Mouse (Mus musculus): ENCODE results near the gene Akap12.

The Akap12 gene

DNA sequence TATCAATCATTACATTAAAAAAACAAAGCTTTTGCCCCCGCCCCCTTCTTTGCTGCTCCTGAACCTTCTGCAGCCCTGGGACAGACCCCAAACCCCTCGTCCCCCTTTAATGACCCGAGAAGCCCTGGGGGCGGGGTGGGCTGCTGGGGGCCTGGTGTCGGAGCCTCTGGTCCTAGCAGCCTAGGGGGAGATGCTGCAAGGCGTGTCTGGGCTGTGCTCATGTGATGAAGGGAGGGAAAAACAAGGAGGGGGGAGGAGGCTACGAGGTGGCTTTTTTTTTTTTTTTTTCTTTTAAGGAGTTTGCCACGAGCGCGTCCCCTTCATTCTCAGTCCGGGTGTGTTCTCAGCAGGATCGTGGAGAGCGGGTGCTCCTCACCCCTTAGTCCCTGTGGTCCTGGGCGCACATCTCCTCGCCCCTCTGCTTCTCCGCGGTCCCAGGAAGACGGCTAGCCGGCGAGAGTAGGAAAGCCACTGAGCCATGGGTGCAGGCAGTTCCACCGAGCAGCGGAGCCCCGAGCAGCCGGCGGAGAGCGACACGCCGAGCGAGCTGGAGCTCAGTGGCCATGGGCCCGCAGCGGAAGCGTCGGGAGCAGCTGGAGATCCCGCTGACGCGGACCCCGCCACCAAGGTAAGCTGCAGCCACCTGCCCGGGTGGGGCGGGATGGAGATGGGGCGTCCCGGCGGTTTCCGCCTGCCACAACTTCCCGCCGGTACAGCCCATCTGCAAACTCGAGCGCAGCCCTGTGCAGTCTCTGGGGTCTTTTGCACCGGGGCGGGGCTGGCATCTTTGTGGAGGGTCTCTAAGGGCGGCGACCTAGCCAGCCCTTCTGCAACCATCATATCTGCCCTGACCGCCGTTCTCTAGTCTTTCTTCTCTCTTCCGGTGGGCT, at the start of gene Akap12:
Akap12 (plus strand) TSS at position 340 of the 890 bp plus-strand sequence.
- DNase-seq (ENCODE audit: low read depth, low spot score) = peak; percentile 56

DNA sequence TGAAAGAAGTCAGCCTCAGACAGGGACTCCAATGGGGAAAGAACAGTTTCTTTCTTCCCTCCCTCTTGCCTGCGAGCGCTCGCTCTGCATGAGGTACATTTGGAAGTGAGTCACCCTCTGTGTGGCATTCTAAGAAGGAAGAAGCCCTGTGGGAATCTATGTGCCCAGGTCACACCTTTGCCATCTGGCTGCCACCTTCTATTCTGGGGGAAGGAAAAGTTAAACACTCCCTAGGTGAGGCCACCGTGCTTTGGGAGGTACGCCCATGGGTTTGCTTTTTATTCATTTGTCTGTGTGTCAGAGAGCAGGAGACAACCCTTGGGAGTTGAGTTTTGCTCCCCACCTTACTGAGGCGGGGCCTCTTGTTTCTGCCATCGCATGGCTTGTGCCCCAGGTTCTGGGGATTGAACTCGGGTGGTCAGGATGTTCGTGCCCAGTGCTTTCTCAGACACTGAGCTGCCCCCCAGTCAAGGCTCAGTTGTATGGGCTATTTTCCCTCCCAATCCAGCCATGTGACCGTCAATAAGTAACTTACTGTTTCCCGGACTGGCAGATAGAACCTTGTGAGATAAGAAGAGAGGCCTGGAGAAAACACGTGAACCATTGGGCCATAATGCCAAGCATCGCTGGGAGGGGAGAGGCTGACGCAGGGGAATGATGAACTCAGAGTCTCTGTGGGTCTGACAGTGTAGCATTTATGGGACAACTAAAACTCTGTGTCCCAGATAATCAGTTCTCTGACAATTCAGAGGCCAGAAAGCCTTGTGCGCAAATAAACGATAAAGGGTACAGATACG, 35.4 kb upstream of the Akap12 start:
- no peak for DNase-seq (ENCODE audit: low read depth, low spot score)

DNA sequence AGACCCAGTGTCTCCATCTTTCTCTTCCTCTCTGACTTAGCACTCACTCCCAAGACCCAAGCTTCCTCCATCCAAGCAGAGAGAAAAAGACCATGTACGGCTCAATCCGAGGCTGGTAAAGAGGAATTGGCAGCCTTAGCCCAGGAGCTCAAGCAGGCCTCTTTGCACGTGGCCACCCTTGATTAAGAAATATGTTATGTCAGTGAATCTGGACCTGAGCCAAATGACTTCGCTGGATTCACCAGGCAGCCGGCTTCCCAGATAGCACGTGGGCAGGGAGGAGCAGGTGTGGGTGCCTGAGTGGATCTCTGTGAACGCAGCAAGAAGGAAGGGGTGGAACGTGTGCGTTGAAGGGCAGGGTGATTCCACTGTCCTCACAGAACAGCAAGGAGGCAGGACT, 33.1 kb upstream of the Akap12 start:
- DNase-seq (ENCODE audit: low read depth, low spot score) = no peak

DNA sequence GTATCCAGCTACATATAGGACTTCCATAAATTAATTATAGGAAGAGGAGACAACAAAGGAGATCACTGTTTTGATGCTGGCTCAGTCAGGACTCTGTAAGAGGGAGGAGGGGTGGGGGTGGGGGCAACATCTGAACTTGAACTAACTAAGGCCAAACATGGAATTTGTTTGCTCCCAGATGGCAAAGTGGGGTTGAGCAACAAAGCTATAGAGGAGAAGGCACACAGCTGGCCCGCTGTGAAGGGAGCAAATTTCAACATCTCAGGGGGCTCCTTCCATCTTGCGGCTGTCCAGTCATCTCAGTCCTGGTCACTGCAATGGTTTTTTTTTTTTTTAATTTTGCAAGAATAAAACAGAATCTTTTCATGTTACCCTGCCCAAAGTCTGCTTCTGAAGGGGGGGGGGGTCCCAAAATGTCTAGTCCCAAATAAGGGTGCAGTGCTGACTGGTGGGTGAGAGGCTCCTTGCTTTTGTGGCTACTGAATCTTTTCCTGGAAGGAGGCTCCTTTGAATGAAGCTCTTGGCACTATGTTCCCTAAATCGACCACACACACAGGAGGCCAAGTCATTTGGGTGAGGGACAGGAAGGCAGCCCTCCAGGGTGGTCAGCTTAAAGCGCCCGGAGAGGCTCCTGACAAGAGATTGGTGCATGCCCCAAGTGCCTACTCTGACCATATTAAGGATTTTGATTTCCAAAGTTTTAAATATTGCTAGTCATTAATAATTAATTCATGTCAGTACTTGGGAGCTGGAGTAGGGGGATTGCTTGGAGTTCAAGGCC, 26.2 kb upstream of the Akap12 start:
- DNase-seq (ENCODE audit: low read depth, low spot score) = no peak

DNA sequence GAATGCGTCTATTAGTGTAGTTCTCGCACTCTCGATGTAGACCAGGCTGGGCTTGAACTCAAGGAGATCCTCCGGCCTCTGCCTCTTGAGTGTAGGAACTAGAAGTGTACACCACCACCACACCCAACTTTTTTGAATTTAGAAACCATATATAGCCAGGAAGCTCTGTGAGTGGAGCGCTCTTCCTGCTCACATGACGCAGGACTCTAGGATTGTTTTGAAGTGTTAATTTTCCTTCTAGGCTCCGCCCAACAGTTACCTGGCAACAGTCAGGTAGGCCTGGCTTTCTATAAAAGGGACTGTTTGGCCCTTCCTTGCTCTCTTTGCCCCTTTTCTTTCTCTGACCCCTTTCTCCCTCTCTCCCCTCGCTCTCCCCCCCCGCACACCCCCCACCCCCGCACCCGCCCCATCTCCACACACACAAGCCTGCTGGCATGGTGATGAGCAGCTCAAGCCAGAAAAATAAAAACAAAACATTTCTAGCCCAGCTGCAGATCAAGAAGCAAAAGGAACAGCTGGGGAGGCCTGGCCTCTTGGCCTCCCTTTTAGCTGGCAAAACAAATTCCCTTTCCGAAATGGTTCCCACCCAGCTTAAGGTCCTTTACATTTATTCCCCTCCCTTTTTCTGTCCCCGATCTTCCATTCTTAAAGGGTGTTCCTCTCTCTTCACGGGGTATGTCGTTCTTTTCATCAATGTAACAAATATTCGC, 22.4 kb upstream of the Akap12 start:
- no peak for DNase-seq (ENCODE audit: low read depth, low spot score)

DNA sequence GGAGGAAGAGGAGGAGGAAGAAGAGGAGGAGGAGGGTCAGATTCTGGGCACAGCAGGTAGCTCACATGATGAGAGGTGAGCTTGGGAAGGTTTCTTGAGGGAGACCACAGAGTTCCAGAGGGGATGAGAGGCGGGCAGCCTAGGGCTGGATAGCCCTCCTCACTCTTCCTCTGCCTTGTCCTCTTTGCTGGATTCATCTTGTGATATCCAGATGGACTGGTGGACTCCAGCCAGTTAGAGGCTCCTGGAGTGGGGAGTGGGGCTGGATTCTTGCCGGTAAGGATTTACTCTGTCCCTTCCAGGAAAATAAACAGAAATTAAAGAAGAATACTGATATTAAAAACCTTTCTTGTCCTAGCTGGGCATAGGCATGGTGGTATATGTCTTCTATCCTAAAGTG, 20.4 kb upstream of the Akap12 start:
- DNase-seq (ENCODE audit: low read depth, low spot score) = no peak

DNA sequence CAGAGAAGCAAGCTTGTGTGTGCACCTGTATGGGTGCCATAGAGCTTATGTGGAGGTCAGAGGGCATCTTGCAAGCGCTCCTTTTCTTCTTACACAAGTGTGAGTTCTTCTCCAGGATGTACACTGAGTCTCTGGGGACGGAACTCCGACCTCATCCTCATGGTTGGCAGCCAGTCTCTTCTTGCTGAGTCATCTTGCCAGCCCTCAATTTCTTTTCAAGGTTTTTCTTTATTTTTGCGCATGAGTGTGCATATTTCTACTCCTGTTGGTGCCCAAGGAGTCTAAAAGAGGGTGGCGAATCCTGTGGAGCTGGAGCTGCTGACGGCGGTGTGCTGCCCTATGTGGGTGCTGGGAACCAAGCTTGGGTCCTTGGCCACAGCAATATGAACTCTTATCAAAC, 19.8 kb upstream of the Akap12 start:
- DNase-seq (ENCODE audit: low read depth, low spot score) = no peak

DNA sequence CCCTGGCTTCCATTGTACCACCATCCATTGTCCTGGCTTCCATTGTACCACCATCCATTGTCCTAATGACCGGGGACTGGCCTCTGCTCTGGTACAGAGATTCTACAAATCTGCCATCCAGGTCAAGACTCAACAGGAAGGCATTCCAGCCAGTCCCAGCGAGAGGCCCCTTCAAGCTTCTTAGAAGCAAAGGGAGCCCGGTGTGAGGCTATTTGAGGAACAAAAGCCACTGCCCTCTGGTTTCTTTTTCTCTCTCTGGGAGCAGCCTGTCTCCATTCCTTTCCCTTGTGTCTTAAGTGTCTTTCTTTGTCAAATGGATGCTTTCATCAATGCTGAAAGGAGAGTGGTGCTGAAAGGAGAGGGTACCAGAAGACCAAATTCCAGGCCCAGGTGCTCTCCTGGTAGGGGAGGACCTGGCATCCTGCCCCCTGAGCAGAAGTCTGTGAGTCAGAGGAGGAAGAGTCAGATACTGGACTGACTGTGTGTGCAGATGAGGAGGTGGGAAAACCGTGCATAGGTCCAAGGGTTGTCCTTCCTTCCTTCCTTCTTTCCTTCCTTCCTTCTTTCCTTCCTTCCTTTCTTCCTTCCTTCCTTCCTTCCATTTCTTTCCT, 16.8 kb upstream of the Akap12 start:
- DNase-seq (ENCODE audit: low read depth, low spot score) = no peak

DNA sequence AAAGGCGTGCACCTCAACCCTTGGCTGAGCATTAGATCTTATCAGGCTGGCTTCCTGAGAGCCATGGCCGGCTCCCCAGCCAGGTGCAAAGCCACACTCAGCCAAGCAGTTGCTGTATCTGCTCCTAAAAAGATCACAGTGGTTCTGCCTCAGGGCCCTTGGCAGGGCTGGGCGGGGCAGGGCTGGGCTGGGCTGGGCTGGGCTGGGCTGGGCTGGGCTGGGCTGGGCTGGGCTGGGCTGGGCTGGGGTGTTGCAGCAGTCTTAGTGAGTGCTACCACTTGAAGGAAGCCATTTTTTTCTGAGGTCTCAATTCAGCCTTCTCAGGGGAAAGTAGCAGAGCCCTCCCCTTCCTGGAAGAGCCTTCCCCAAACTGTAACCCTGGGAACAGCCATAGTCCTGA, 15.5 kb upstream of the Akap12 start:
- no peak for DNase-seq (ENCODE audit: low read depth, low spot score)

DNA sequence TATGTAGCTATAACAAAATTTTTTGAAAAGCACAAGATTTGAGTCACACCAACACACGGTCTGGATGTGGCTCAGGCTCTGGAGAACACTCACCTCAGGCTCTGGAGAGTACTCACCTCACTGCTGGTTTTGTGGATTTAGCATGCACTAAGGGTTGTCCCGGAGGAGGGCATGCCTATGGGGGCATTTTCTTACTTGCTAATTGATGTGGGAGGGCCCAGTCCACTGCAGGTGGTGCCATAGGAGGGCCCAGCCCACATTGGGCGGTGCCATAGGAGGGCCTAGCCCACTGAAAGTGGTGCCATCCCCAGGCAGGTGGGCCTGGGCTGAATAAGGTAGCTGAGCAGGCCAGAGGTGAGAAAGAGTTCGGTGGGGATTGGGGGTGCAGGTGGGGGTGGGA, 12.6 kb upstream of the Akap12 start:
- DNase-seq (ENCODE audit: low read depth, low spot score) = no peak

DNA sequence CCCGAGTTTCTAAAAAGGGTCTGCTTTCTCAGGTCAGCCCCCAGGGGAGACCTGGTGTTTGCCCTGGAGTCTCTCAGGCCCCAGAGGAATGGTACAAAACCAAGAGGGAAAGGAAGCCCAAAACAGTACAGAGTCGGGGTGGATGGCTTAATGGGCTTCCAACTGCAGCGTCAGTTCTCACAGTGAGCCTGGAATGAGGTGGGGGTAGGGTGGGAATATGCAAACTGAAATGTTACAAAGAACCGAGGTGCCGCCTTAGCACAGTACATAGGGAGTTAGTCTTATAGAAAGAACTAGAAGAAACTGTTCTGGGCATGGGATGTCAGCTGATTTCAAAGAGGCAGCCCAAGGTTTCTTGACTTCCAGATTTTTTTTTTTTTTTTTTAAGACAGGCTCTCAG, 11.7 kb upstream of the Akap12 start:
- no peak for DNase-seq (ENCODE audit: low read depth, low spot score)

DNA sequence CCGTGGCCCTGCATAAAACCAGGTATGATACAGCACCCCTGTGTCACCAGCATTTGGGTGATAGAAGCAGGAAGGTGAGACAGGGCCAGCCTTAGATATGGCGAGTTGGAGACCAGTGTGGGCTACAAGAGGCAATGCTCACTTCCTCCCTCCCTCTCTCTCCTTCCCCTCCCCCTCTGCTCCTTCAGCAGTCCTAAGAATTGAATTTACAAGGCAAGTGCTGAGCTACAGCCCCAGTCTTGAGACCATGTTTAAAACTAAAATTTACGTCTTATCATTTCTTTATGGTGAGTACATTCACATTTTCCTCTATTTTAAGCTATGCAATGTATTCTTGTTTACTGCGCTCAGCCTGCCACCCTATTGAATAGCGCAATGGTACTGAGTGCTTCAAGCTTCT, 5.3 kb upstream of the Akap12 start:
- DNase-seq (ENCODE audit: low read depth, low spot score) = no peak

DNA sequence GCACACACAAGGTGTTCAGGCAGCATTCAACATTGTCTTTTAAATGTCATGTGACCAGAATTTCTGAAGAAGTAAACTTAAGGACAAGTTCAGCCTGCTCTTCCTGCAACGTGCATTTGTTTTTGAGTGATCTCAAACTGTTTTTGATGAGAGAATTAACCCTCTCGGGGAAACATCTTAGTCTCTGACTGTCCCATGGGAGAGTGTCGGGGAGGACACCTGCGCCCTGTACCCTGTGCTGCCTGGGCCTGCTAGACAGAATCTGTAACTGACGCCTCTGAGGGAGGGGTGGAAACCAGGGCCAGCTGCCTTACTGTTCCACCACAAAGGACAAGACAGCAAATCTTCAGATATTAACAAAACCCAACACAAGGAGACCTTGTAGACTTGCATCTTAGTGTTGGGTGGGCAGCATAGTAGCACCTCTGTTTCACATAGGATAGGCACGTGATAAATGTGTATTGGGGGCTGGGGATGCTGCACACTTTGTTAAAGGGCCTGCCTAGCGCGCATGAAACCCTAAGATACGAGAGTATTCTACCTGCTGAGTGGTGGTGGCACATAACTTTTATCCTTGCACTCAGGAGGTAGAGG, 4.7 kb upstream of the Akap12 start:
- no peak for DNase-seq (ENCODE audit: low read depth, low spot score)

DNA sequence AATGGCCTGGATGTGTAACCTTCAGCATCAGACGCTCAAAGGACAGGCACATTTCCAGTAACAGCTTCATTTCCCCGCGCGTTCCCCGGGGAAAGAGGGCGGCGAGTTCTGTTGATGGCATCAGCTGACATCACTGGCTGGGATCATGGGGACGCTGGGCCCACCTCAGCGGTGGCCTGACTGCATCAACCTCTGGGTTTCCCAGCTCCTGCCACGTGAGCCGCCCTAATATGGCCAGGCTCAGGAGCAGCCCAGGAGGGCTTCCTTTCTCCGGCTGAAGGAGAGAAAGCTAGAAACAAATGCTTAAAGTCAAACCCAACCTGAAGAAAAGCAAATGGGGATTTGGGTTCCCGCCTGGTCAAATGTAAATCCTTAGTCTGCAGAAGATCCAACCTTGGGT, 539 bp upstream of the Akap12 start:
- DNase-seq (ENCODE audit: low read depth, low spot score) = no peak

DNA sequence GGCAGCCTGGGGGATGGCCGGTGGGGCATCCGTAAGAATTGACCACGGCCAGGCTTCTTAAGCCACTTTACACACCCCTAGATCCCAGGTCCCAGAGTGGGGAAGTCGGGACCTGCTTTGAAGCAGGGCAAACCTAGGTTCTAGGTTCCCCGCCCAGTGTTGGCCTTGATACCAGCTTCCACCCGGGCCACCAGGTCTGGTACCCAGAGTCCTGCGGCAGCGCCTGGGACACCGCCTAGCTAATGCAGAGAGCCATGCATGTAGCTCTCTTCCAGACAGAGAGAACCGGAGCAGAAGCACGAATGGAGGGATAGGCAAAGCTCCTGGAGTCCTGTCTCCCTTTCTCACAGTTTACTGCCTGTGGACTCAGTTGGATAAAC, 741 bp downstream of the Akap12 start:
- peak; percentile 20 for DNase-seq (ENCODE audit: low read depth, low spot score)

DNA sequence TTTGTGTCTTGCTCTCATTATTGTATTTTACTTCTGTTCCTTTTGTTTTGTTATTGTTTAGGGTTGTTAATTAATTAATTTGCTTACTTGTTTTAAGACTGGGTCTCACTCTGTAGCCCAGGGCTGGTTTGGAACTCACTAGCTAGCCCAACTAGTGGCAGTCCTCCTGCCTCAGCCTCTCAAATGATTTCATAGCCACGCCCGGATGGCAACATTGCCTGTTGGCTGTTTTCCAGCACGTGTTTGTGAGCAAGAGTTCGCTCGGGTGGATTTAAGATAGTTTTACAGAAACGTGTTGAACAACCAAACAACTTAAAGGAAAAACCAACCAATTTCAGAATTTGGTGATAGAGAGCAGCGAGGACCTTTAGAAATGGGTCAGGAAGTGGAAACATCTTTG, 1.3 kb downstream of the Akap12 start:
- DNase-seq (ENCODE audit: low read depth, low spot score) = peak; percentile 28

DNA sequence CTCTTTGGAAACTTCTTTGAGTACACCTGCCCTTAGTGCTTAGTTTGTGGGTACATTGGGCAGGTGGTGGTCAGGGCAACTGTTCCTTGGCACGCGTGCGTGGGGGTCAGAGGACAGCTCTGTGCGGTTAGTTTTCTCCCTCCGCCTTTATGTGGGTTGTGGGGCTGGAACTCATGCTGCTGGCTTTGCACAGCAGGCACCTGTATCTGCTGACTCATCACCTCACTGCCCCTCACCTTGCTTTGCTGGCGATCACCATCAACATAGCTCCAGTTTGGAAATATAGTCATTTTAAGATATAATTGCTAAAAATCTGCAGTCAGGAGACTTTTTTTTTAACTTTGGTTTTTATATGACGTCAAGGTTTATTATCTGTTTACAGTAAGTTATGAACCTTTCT, 2.0 kb downstream of the Akap12 start:
- DNase-seq (ENCODE audit: low read depth, low spot score) = no peak

DNA sequence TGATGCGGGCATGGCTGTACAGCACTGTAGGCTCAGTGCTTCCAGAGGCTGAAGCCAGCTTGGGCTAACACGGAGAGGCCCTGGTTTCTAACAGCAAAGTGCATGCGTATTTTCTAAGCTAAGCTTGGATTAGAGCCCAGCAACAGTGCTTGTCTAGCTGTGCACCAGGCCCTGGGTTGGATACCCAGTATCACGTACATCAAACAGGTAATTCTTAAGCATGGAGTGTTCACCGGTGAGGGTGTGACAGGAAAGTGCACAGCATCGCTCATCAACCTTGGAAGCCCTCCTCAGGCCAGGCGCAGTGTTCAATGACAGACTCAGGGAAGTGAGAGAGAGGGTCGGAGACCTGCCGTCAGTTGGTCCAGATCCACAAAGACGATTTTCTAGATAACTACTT, 9.4 kb downstream of the Akap12 start:
- DNase-seq (ENCODE audit: low read depth, low spot score) = no peak

DNA sequence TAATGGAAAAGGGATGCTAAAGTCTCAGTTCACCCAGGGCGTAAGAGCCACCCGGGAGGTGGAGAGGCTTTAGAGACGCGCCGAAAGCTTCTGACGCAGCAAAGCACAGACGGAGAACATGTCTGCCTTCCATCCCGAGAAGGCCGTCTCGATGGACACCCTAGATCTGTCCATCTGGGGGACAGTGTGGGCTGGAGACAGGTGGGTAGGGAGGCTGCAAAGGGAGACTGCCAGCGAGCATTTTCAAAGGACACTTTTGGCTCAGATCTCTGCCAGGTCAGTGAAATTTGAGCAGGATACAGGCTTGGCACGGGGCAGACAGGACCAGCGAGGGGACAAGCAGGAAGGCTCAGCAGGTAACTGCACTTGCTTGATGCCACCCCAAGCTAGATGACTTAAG, 9.9 kb downstream of the Akap12 start:
- DNase-seq (ENCODE audit: low read depth, low spot score) = no peak

DNA sequence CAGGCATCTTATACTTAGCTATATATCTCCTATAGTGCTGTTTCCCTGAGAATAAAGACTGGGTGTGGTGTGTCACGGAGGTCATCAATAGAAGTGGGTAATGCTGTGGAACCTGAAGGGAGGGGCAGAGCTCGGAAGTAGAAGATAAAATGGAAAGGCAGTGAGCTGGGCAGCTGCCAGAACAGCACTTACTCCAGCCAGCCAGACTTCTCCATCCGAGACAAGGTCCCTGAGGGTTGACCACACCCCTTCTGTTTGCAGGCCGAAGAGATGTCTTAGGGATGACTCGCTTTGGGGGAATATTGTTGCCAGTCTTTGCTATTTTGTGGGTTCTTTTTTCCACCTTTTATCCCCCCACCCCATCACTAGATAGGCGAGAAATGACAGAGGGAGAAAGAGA, 11.9 kb downstream of the Akap12 start:
- DNase-seq (ENCODE audit: low read depth, low spot score) = no peak

DNA sequence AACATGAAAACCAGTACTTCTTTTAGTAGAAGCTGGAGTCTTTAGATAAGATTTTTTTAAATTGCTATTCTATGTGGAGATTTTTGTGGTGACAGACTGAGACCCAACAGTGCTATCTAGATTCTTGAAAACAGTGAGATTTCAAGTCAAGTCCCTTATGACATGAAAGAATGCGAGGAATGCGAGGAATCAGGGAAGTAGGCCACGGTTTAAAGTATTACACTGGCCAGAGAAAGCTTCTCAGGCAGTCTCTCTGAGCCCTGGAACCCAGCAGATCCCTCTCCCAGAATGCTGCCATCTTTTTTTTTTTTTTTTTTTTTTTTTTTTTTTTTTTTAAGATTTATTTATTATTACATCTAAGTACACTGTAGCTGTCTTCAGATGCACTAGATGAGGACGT, 16.2 kb downstream of the Akap12 start:
- no peak for DNase-seq (ENCODE audit: low read depth, low spot score)
